Mouse (Mus musculus): ENCODE measurements at regions not wholly inside any gene's neighbourhood (a gene's known extent, or its start where the extent isn't known, plus 50 kb on each side); places are given as distances from the start of the nearest gene placed in this dataset.

- Histone ChIP-seq H3K9ac (no peak overlapping the region), H3K36me3 (no peaks in the 10 kb centered on the region), H3K4me1 (no peaks in the 10 kb centered on the region), H3K9me3 (replicated peaks) (no peaks in the 10 kb centered on the region), H3K4me3 (replicated peaks) (no peak overlapping the region), H3K27ac (no peak overlapping the region), H3K27me3 (no peaks in the 10 kb centered on the region), H3K4me2 (no peak overlapping the region)
- WGBS = 86% methylated on average over 3 of the region's 3 CpGs
- ATAC-seq (replicated peaks; ENCODE audit: low FRiP score) = no peak
Measured at GRCm38 (mm10) chr10:55096223-55096622, 1010.5 kb upstream of the Msl3l2 start.

- Histone ChIP-seq H3K4me3 (replicated peaks) (no peak overlapping the region), H3K27ac (no peak overlapping the region)
- WGBS = 90% methylated on average over 5 of the region's 5 CpGs
Measured at GRCm38 (mm10) chr10:55097225-55097624, 1009.5 kb upstream of the Msl3l2 start.

GRCm38 (mm10) chr10:55098278-55098677 is 1008.4 kb upstream of the Msl3l2 start:
- Histone ChIP-seq H3K4me2 (no peak overlapping the region), H3K9me3 (replicated peaks) (no peaks in the 10 kb centered on the region), H3K4me1 (no peaks in the 10 kb centered on the region), H3K27me3 (no peaks in the 10 kb centered on the region), H3K36me3 (no peaks in the 10 kb centered on the region), H3K4me3 (replicated peaks) (no peak overlapping the region), H3K27ac (no peak overlapping the region), H3K9ac (no peak overlapping the region)
- no peak for ATAC-seq (replicated peaks; ENCODE audit: low FRiP score)

More at GRCm38 (mm10) chr10:55097225-55097624, 1009.5 kb upstream of the Msl3l2 start:
- Histone ChIP-seq H3K4me1 (no peaks in the 10 kb centered on the region), H3K27me3 (no peaks in the 10 kb centered on the region), H3K9ac (no peak overlapping the region), H3K9me3 (replicated peaks) (no peaks in the 10 kb centered on the region), H3K4me2 (no peak overlapping the region), H3K36me3 (no peaks in the 10 kb centered on the region)
- ATAC-seq (replicated peaks; ENCODE audit: low FRiP score) = no peak

GRCm38 (mm10) chr10:55112217-55112616 is 994.5 kb upstream of the Msl3l2 start:
- Histone ChIP-seq H3K9ac (no peak overlapping the region), H3K27ac (no peak overlapping the region), H3K4me3 (replicated peaks) (no peak overlapping the region), H3K9me3 (replicated peaks) (no peaks in the 10 kb centered on the region), H3K27me3 (no peaks in the 10 kb centered on the region), H3K4me1 (no peaks in the 10 kb centered on the region), H3K36me3 (no peaks in the 10 kb centered on the region), H3K4me2 (no peak overlapping the region)
- WGBS = 87% methylated on average over 2 of the region's 2 CpGs
- no peak for ATAC-seq (replicated peaks; ENCODE audit: low FRiP score)

- no peak overlapping the region for H3K4me3 ChIP-seq (replicated peaks)
- no peaks in the 10 kb centered on the region for H3K9me3 ChIP-seq (replicated peaks)
- H3K9ac ChIP-seq = no peak overlapping the region
- no peak overlapping the region for H3K27ac ChIP-seq
- no peaks in the 10 kb centered on the region for H3K27me3 ChIP-seq
- ATAC-seq (replicated peaks; ENCODE audit: low FRiP score) = no peak
- 70% methylated on average over 3 of the region's 3 CpGs for WGBS
- H3K36me3 ChIP-seq = no peaks in the 10 kb centered on the region
- H3K4me1 ChIP-seq = no peaks in the 10 kb centered on the region
- H3K4me2 ChIP-seq = no peak overlapping the region
Measured at GRCm38 (mm10) chr10:55148190-55148589, 958.5 kb upstream of the Msl3l2 start.

- Histone ChIP-seq H3K27me3 (no peaks in the 10 kb centered on the region), H3K36me3 (no peaks in the 10 kb centered on the region), H3K4me3 (replicated peaks) (no peak overlapping the region), H3K27ac (no peak overlapping the region), H3K9me3 (replicated peaks) (no peaks in the 10 kb centered on the region), H3K4me2 (no peak overlapping the region), H3K9ac (no peak overlapping the region), H3K4me1 (no peaks in the 10 kb centered on the region)
- ATAC-seq (replicated peaks; ENCODE audit: low FRiP score) = no peak
Measured at GRCm38 (mm10) chr10:55192176-55192575, 914.5 kb upstream of the Msl3l2 start.

- no peak overlapping the region for H3K4me3 ChIP-seq (replicated peaks)
- no peaks in the 10 kb centered on the region for H3K36me3 ChIP-seq
- H3K9ac ChIP-seq = no peak overlapping the region
- no peaks in the 10 kb centered on the region for H3K9me3 ChIP-seq (replicated peaks)
- 74% methylated on average over 1 of the region's 1 CpGs for WGBS
- no peak overlapping the region for H3K4me2 ChIP-seq
- no peak for ATAC-seq (replicated peaks; ENCODE audit: low FRiP score)
- no peaks in the 10 kb centered on the region for H3K27me3 ChIP-seq
- H3K4me1 ChIP-seq = no peaks in the 10 kb centered on the region
- no peak overlapping the region for H3K27ac ChIP-seq
Measured at GRCm38 (mm10) chr10:55194144-55194543, 912.6 kb upstream of the Msl3l2 start.

- WGBS = 25% methylated on average over 3 of the region's 3 CpGs
- ATAC-seq (replicated peaks; ENCODE audit: low FRiP score) = peak; percentile 85
Measured at GRCm38 (mm10) chr10:55195266-55195665, 911.5 kb upstream of the Msl3l2 start.

GRCm38 (mm10) chr10:55237156-55237555 is 869.6 kb upstream of the Msl3l2 start:
- no peaks in the 10 kb centered on the region for H3K4me1 ChIP-seq

More at GRCm38 (mm10) chr10:55195266-55195665, 911.5 kb upstream of the Msl3l2 start:
- no peaks in the 10 kb centered on the region for H3K4me1 ChIP-seq
- no peak overlapping the region for H3K4me3 ChIP-seq (replicated peaks)
- no peaks in the 10 kb centered on the region for H3K9me3 ChIP-seq (replicated peaks)
- H3K27me3 ChIP-seq = no peaks in the 10 kb centered on the region
- no peak overlapping the region for H3K4me2 ChIP-seq
- no peak overlapping the region for H3K9ac ChIP-seq
- H3K27ac ChIP-seq = no peak overlapping the region
- no peaks in the 10 kb centered on the region for H3K36me3 ChIP-seq

GRCm38 (mm10) chr10:55257351-55257750 is 849.4 kb upstream of the Msl3l2 start:
- Histone ChIP-seq H3K9ac (no peak overlapping the region), H3K9me3 (replicated peaks) (no peaks in the 10 kb centered on the region), H3K27me3 (no peaks in the 10 kb centered on the region), H3K4me1 (no peaks in the 10 kb centered on the region), H3K4me2 (no peak overlapping the region), H3K27ac (no peak overlapping the region), H3K4me3 (replicated peaks) (no peak overlapping the region), H3K36me3 (no peaks in the 10 kb centered on the region)
- ATAC-seq (replicated peaks; ENCODE audit: low FRiP score) = no peak
- 76% methylated on average over 3 of the region's 3 CpGs for WGBS

More at GRCm38 (mm10) chr10:55237156-55237555, 869.6 kb upstream of the Msl3l2 start:
- Histone ChIP-seq H3K9me3 (replicated peaks) (no peaks in the 10 kb centered on the region), H3K4me2 (no peak overlapping the region), H3K36me3 (no peaks in the 10 kb centered on the region), H3K4me3 (replicated peaks) (no peak overlapping the region), H3K27ac (no peak overlapping the region), H3K9ac (no peak overlapping the region), H3K27me3 (no peaks in the 10 kb centered on the region)
- no peak for ATAC-seq (replicated peaks; ENCODE audit: low FRiP score)

GRCm38 (mm10) chr10:55300141-55300540 is 806.6 kb upstream of the Msl3l2 start:
- H3K36me3 ChIP-seq = no peaks in the 10 kb centered on the region
- no peak overlapping the region for H3K4me2 ChIP-seq
- 93% methylated on average over 5 of the region's 5 CpGs for WGBS
- H3K9ac ChIP-seq = no peak overlapping the region
- no peaks in the 10 kb centered on the region for H3K9me3 ChIP-seq (replicated peaks)
- no peak for ATAC-seq (replicated peaks; ENCODE audit: low FRiP score)
- no peak overlapping the region for H3K4me3 ChIP-seq (replicated peaks)
- no peaks in the 10 kb centered on the region for H3K27me3 ChIP-seq
- H3K27ac ChIP-seq = no peak overlapping the region
- H3K4me1 ChIP-seq = no peaks in the 10 kb centered on the region

GRCm38 (mm10) chr10:55333836-55334235 is 772.9 kb upstream of the Msl3l2 start:
- WGBS = 97% methylated on average over 2 of the region's 2 CpGs
- H3K9me3 ChIP-seq (replicated peaks) = no peaks in the 10 kb centered on the region
- no peak for ATAC-seq (replicated peaks; ENCODE audit: low FRiP score)
- H3K27me3 ChIP-seq = no peaks in the 10 kb centered on the region
- no peaks in the 10 kb centered on the region for H3K36me3 ChIP-seq
- no peaks in the 10 kb centered on the region for H3K4me1 ChIP-seq
- no peak overlapping the region for H3K4me3 ChIP-seq (replicated peaks)
- no peak overlapping the region for H3K4me2 ChIP-seq
- no peak overlapping the region for H3K27ac ChIP-seq
- no peak overlapping the region for H3K9ac ChIP-seq

GRCm38 (mm10) chr10:55335997-55336396 is 770.7 kb upstream of the Msl3l2 start:
- H3K27ac ChIP-seq = no peak overlapping the region
- no peak overlapping the region for H3K4me2 ChIP-seq
- H3K4me1 ChIP-seq = no peaks in the 10 kb centered on the region
- no peaks in the 10 kb centered on the region for H3K9me3 ChIP-seq (replicated peaks)
- peak; percentile 71 for ATAC-seq (replicated peaks; ENCODE audit: low FRiP score)
- 86% methylated on average over 3 of the region's 3 CpGs for WGBS
- no peak overlapping the region for H3K9ac ChIP-seq
- no peak overlapping the region for H3K4me3 ChIP-seq (replicated peaks)
- no peaks in the 10 kb centered on the region for H3K27me3 ChIP-seq
- no peaks in the 10 kb centered on the region for H3K36me3 ChIP-seq
